In genomic region chr3:107472198-107472597, GRCm38 (mm10) we compare ENCODE assay signal across 8 mouse cellular contexts. TPM values are rescaled to one million over a fixed set of nuclear protein-coding genes. Genes with fewer than 3 reads are reported as not detected.
A peak's percentile ranks its signal among the peaks of the same experiment; 100 is the strongest.
DNase-seq lines count a peak whose midpoint lies in the region; ATAC-seq and TF ChIP-seq lines count a peak whose summit lies in the region.

No protein-coding gene starts in this region.

- TF ChIP-seq EP300 in CH12.LX (IDR thresholded peaks at IDR 0.05; ENCODE audit: low read length), result no peak

- no peak overlapping the region for H3K4me2 ChIP-seq in CH12.LX (ENCODE audit: insufficient read depth, low read depth, poor library complexity, severe bottlenecking)
- H3K4me2 ChIP-seq in forebrain, embryonic 13.5 days, result no peak overlapping the region
- no peak overlapping the region for H3K4me2 ChIP-seq in kidney, embryonic 16.5 days (replicated peaks; ENCODE audit: low read depth, low read length)
- peak overlapping the region; percentile 15; the same call in 1 of the 2 replicates for H3K4me2 ChIP-seq in midbrain, embryonic 15.5 days

- no peaks in the 10 kb centered on the region for H3K36me3 ChIP-seq in heart, embryonic 10.5 days
- no peaks in the 10 kb centered on the region for H3K36me3 ChIP-seq in CH12.LX (replicated peaks in 1 of 2; ENCODE audit: control insufficient read depth in 1 of 2, insufficient read depth in 1 of 2, low read length in 1 of 2)
- H3K36me3 ChIP-seq in forebrain, embryonic 13.5 days (ENCODE audit: poor library complexity, severe bottlenecking), result no peaks in the 10 kb centered on the region
- H3K36me3 ChIP-seq in kidney, embryonic 16.5 days (ENCODE audit: insufficient read depth, low read length), result no peaks in the 10 kb centered on the region
- no peaks in the 10 kb centered on the region for H3K36me3 ChIP-seq in midbrain, embryonic 15.5 days (replicated peaks)

- dilution Hi-C loops in CH12.LX (cut with MboI; ENCODE audit: extremely low pct_ligation_motif_present, extremely low pct_unique_long_range_greater_than_20kb, low sequenced_read_pairs), result no loop called here

- H3K27ac ChIP-seq in heart, embryonic 10.5 days, result no peak overlapping the region
- no peak overlapping the region for H3K27ac ChIP-seq in CH12.LX (ENCODE audit: insufficient read depth, low read depth)
- no peak overlapping the region for H3K27ac ChIP-seq in forebrain, embryonic 13.5 days
- no peak overlapping the region for H3K27ac ChIP-seq in kidney, embryonic 16.5 days (ENCODE audit: low read length)
- peak overlapping the region; percentile 42; the same call in 1 of the 2 replicates for H3K27ac ChIP-seq in midbrain, embryonic 15.5 days

- no peak overlapping the region for H3K4me3 ChIP-seq in heart, embryonic 10.5 days
- H3K4me3 ChIP-seq in CH12.LX (replicated peaks in 1 of 3; ENCODE audit: low read depth in 2 of 3, low read length in 2 of 3, poor library complexity in 1 of 3), result no peak overlapping the region
- H3K4me3 ChIP-seq in forebrain, embryonic 13.5 days, result no peak overlapping the region
- H3K4me3 ChIP-seq in kidney, embryonic 16.5 days (ENCODE audit: low read length), result no peak overlapping the region
- H3K4me3 ChIP-seq in midbrain, embryonic 15.5 days, result no peak overlapping the region

- in situ Hi-C loops in CH12.LX (cut with MboI; ENCODE audit: low pct_ligation_motif_present, low pct_unique_long_range_greater_than_20kb, low sequenced_read_pairs), result no loop called here

- peak; percentile 74 for ATAC-seq in forebrain, embryonic 13.5 days
- peak; percentile 76 for ATAC-seq in kidney, embryonic 16.5 days (ENCODE audit: low FRiP score, low TSS enrichment)
- peak; percentile 80 for ATAC-seq in midbrain, embryonic 15.5 days (replicated peaks)

- TF ChIP-seq RAD21 in CH12.LX (IDR thresholded peaks at IDR 0.05; ENCODE audit: low read depth, low read length), result peak; percentile 47

- H3K4me1 ChIP-seq in heart, embryonic 10.5 days, result no peaks in the 10 kb centered on the region
- H3K4me1 ChIP-seq in CH12.LX (ENCODE audit: control insufficient read depth in 1 of 2, insufficient read depth in 2 of 2), result no peaks in the 10 kb centered on the region
- no peaks in the 10 kb centered on the region for H3K4me1 ChIP-seq in forebrain, embryonic 13.5 days
- H3K4me1 ChIP-seq in kidney, embryonic 16.5 days (ENCODE audit: insufficient read depth, low read length), result peaks cover 3% of the 10 kb centered on the region; the same call in 1 of the 2 replicates
- peaks cover 4% of the 10 kb centered on the region; the same call in 1 of the 2 replicates for H3K4me1 ChIP-seq in midbrain, embryonic 15.5 days

- TF ChIP-seq POLR2A in CH12.LX (IDR thresholded peaks at IDR 0.05; ENCODE audit: low read depth, low read length), result no peak
- no peak for TF ChIP-seq POLR2A in brain, embryonic 14.5 days (IDR thresholded peaks at IDR 0.05; ENCODE audit: borderline replicate concordance, extremely low read depth, insufficient read depth, insufficient read length, poor library complexity, severe bottlenecking)

- peak; percentile 73 to 87 for TF ChIP-seq CTCF in CH12.LX (conservative IDR thresholded peaks at IDR 0.05 in 1 of 2, IDR thresholded peaks at IDR 0.05 in 1 of 2; ENCODE audit: low read depth in 2 of 2, low read length in 2 of 2)
- TF ChIP-seq CTCF in brain, embryonic 14.5 days (IDR thresholded peaks at IDR 0.05; ENCODE audit: borderline replicate concordance, extremely low read depth, insufficient read depth, insufficient read length), result peak; percentile 100

- H3K79me2 ChIP-seq in CH12.LX (replicated peaks; ENCODE audit: control insufficient read depth, extremely low read depth, insufficient read depth, poor library complexity, severe bottlenecking), result no peaks in the 10 kb centered on the region

- peak; percentile 31 to 62 for DNase-seq in heart, adult 18-20 months
- no peak for DNase-seq in heart, embryonic 10.5 days (ENCODE audit: low spot score)
- DNase-seq in CH12.LX (ENCODE audit: extremely low read depth), result peak; percentile 24
- peak; percentile 77 for DNase-seq in brain, embryonic 14.5 days (ENCODE audit: low read depth)
- peak; percentile 22 for DNase-seq in thymus, postnatal 14 days

- H3K9ac ChIP-seq in CH12.LX (ENCODE audit: insufficient read depth, low read depth), result no peak overlapping the region
- no peak overlapping the region for H3K9ac ChIP-seq in forebrain, embryonic 13.5 days
- H3K9ac ChIP-seq in kidney, embryonic 16.5 days (replicated peaks; ENCODE audit: low read length), result no peak overlapping the region
- no peak overlapping the region for H3K9ac ChIP-seq in midbrain, embryonic 15.5 days

- no peaks in the 10 kb centered on the region for H3K9me3 ChIP-seq in heart, embryonic 10.5 days
- H3K9me3 ChIP-seq in CH12.LX (replicated peaks; ENCODE audit: low read length), result no peaks in the 10 kb centered on the region
- no peaks in the 10 kb centered on the region for H3K9me3 ChIP-seq in forebrain, embryonic 13.5 days (replicated peaks)
- no peaks in the 10 kb centered on the region for H3K9me3 ChIP-seq in kidney, embryonic 16.5 days (ENCODE audit: low read length)
- H3K9me3 ChIP-seq in midbrain, embryonic 15.5 days, result no peaks in the 10 kb centered on the region

- 40% methylated on average over 6 of the region's 6 CpGs for WGBS in heart, embryonic 10.5 days
- WGBS in forebrain, embryonic 13.5 days, result 44% methylated on average over 6 of the region's 6 CpGs
- 14% methylated on average over 6 of the region's 6 CpGs for WGBS in kidney, embryonic 16.5 days
- WGBS in midbrain, embryonic 15.5 days, result 34% methylated on average over 6 of the region's 6 CpGs

- H3K27me3 ChIP-seq in heart, embryonic 10.5 days (ENCODE audit: insufficient read depth, poor library complexity, severe bottlenecking), result peaks cover 36% of the 10 kb centered on the region
- H3K27me3 ChIP-seq in CH12.LX (replicated peaks), result peaks cover 64% of the 10 kb centered on the region
- H3K27me3 ChIP-seq in forebrain, embryonic 13.5 days, result no peaks in the 10 kb centered on the region
- H3K27me3 ChIP-seq in kidney, embryonic 16.5 days (ENCODE audit: insufficient read depth, low read length), result peaks cover 3% of the 10 kb centered on the region; the same call in 1 of the 2 replicates
- H3K27me3 ChIP-seq in midbrain, embryonic 15.5 days (replicated peaks), result no peaks in the 10 kb centered on the region

TF ChIP-seq in CH12.LX, 34 proteins besides CTCF, POLR2A, EP300 and RAD21:
- TF ChIP-seq SMC3 (IDR thresholded peaks at IDR 0.05; ENCODE audit: low read depth, low read length) (peak; percentile 67), USF2 (conservative IDR thresholded peaks at IDR 0.05; ENCODE audit: low read depth, low read length) (no peak)

RNA-seq across cellular contexts. Expression of gene Kcnc4, which starts 12.8 kb away (rescaled TPM):
- total RNA-seq in heart, adult 18-20 months (2021), result under 1 TPM; 0.17 to 0.23 TPM
- 0.09 and 0.18 TPM in 2 replicates for polyA plus RNA-seq in heart, embryonic 10.5 days (2016; fragmentation: Nextera tagmentation; extraction: Ambion mirVana)
- total RNA-seq in CH12.LX (2012; rRNA removed), result not detected in 2 replicates
- total RNA-seq in CH12.LX (2014; rRNA removed), result not detected in 2 replicates
- not detected in 2 replicates for polyA plus RNA-seq in CH12.LX (2012; ENCODE audit: insufficient read length, low read depth)
- 8.9 and 13.3 TPM in 2 replicates for polyA plus RNA-seq in brain, embryonic 14.5 days (2012; rRNA removed)
- polyA plus RNA-seq in forebrain, embryonic 13.5 days (2015; fragmentation: Nextera tagmentation; extraction: Ambion mirVana), result 0.25 and 0.38 TPM in 2 replicates
- polyA plus RNA-seq in kidney, embryonic 16.5 days (2015; fragmentation: Nextera tagmentation; extraction: Ambion mirVana), result 0.15 and 0.24 TPM in 2 replicates
- polyA plus RNA-seq in midbrain, embryonic 15.5 days (2015; fragmentation: Nextera tagmentation; extraction: Ambion mirVana), result 8.8 and 9.1 TPM in 2 replicates

RNA-seq across cellular contexts. Expression of gene Slc6a17, which starts 45.6 kb away (rescaled TPM):
- 1 to 10 TPM; 4.1 to 6.9 TPM for total RNA-seq in heart, adult 18-20 months (2021)
- 3.0 and 3.8 TPM in 2 replicates for polyA plus RNA-seq in heart, embryonic 10.5 days (2016; fragmentation: Nextera tagmentation; extraction: Ambion mirVana)
- total RNA-seq in CH12.LX (2012; rRNA removed), result not detected in 2 replicates
- not detected in 2 replicates for total RNA-seq in CH12.LX (2014; rRNA removed)
- not detected in 2 replicates for polyA plus RNA-seq in CH12.LX (2012; ENCODE audit: insufficient read length, low read depth)
- 37.6 and 40.2 TPM in 2 replicates for polyA plus RNA-seq in brain, embryonic 14.5 days (2012; rRNA removed)
- 9.6 and 11.2 TPM in 2 replicates for polyA plus RNA-seq in forebrain, embryonic 13.5 days (2015; fragmentation: Nextera tagmentation; extraction: Ambion mirVana)
- 2.8 and 3.8 TPM in 2 replicates for polyA plus RNA-seq in kidney, embryonic 16.5 days (2015; fragmentation: Nextera tagmentation; extraction: Ambion mirVana)
- 16.6 and 19.2 TPM in 2 replicates for polyA plus RNA-seq in midbrain, embryonic 15.5 days (2015; fragmentation: Nextera tagmentation; extraction: Ambion mirVana)
